Mouse (Mus musculus): Measurements from ENCODE around the gene Tecrl.
A peak's percentile ranks its signal among the peaks of the same experiment; 100 is the strongest.

Tecrl gene

DNA sequence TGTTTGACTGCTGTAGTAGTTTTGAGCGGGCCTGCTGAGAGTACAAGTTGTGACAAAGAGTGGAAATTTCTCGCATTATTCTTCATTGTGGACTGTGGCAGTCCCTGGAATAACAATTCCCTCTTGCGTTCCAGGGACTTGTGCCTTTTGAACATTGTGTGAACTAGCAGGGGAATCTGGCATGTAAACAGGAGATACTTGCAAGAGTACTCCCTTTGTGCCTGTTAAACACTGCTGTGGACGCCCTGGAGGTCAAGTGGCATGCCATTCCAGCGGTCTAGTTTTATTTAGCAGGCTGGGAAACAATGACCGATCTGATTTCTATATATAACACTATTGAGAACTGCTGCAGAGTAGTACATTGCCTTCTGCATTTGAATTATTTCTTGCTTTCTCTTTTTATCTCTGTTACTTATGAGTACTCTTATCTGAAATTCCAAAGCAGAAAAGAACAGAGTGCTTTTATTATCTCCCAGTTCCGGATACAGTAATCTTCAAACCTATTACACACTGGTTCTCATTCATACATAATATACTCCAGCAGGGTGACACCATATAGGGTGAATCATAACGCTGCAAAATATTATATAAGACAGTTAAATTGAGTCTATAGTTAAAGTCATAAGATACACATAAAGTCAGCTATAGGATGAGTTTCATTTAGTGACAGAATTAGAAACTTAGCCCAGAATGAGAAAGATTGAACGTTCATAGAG is at the start of gene Tecrl:
Tecrl (minus strand) TSS at position 350 of the 716 bp plus-strand sequence.
- DNase-seq = peak; percentile 80

DNA sequence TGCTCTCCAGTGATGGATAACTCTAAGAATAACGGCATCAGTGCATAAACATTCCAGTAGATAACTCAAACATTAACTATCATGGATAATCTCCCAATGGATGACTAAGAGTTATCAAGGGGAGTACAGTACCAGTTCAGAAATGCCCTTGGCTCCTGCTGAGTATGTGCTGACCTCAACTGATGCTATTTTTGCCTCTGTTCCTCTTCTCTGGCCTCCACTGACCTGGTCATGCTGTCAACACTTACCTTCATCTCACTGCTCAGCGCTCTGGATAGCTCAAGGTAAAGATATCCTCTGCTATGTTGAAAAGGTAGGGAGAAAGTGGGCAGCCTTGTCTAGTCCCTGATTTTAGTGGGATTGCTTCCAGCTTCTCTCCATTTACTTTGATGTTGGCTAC is 30.0 kb upstream of the Tecrl start:
- DNase-seq = no peak

GRCm38 (mm10) chr5:83351615-83352014 is 3.4 kb downstream of the Tecrl start:
- DNase-seq = peak; percentile 72

GRCm38 (mm10) chr5:83339144-83339543 is 15.9 kb downstream of the Tecrl start:
- DNase-seq = peak; percentile 13

DNA sequence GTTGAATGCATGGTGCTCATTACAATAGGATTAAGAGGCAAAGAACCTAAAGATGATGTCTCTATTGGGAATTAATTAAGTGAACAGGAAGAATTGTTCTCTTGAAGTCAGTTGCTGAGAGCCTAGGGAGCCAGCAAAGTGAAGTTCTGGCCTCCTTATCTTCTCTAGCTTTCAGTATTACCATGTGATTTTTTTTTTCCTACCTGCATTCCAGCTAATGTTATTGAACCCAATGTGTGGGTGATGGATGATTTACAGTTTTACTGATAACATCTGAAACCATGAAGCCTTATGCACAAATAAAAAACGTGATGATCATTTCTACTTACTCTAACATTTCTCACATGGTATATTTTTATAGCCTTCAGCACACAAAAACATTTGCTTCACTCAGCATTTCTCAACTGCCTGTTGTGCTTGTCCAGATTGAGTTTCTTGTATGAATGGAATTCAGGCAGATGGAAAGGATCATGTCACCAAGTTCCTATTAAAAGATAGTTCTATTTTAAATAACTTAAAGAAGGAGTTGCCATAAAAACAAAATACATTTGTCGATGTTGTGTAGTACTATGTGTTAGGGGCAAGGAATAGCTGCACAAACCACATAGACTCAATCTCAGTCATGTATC is 87.7 kb downstream of the Tecrl start:
- no peak for DNase-seq

DNA sequence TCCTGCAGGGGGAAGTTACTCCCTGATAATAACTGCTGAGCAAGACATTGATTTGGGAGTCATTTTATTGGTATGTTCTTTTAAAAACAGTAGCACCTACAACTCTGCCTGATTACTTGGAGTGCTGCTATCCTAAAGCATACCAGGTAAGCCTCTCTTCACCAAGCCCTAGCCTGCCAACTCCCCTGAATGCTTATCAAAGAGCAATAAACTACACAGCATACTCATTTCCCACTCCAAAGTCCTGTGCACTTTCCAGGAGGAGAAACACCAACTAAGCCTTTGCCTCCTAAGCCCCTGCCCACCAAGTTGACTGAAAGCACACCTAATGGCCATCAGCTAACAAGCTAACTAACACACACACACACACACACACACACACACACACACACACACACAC is 94.9 kb downstream of the Tecrl start:
- DNase-seq = no peak

DNA sequence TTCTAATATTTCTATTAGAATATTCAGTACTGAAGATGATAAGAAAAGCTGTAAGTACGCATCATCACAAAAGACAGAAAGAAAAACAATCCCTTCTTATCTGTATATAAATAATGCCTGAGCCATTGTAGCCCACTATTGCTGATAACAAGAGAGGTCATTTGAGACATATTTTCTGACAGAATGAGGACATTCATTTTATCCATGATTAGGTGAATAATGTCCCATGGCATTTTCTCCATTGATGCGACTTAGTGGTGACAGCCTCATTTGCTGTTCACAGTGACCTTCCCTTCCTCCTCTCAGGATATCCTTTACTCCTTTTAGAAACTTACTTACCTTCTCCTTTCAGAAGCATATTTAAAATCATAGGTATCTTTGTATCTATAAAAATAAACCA is 100.9 kb downstream of the Tecrl start:
- DNase-seq = no peak

DNA sequence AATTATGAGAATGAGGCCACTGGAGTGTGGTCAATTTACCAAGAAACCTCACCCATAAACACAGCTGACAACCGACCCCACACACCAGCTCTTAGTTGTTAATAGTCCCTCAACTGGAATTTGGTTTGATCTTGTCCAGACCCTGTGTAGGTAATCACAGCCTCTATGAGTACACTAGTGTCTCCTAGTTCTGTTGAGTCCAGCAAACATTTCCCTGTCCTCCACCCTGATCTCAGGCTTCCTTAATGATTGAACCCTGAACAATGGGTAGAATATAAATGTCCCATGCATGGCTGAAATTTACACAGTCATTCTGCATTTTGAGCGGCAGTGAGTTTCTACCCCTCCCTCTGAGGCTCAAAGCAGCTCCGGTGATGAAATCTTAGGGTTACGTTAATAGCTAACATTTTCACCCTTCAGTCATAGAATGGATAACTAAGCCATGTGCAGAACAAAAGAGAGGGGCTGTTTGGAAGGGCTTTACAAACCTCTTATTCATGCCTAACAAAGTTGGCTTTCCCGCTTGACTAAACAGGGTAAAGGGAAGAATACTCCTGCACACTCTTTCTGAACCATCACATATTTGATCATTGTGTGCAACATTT is 116.0 kb downstream of the Tecrl start:
- DNase-seq = no peak

Data from lung, postnatal 36 days (tissue).